Mouse (Mus musculus): Measurements from ENCODE around the gene Mrps12.
A peak's percentile ranks its signal among the peaks of the same experiment; 100 is the strongest.
"Not testable (repeated sequence)": the region's sequence is repeated elsewhere in the genome, so short reads cannot be mapped to it uniquely, and the experiment has no call there.

The Mrps12 gene

GRCm38 (mm10) chr7:28709454-28709853, 32.2 kb downstream of the Mrps12 start:
- peak; percentile 49 for DNase-seq (ENCODE audit: low read depth, low spot score)

GRCm38 (mm10) chr7:28702601-28703143, 38.9 kb downstream of the Mrps12 start:
- DNase-seq (ENCODE audit: low read depth, low spot score) = peak; percentile 57

GRCm38 (mm10) chr7:28701306-28701705, 40.3 kb downstream of the Mrps12 start:
- DNase-seq (ENCODE audit: low read depth, low spot score) = not testable (repeated sequence)

GRCm38 (mm10) chr7:28700269-28700668, 41.4 kb downstream of the Mrps12 start:
- DNase-seq (ENCODE audit: low read depth, low spot score) = no peak

GRCm38 (mm10) chr7:28697277-28697676, 44.3 kb downstream of the Mrps12 start:
- no peak for DNase-seq (ENCODE audit: low read depth, low spot score)

- no peak for DNase-seq (ENCODE audit: low read depth, low spot score)
Measured at GRCm38 (mm10) chr7:28694966-28695511, 46.6 kb downstream of the Mrps12 start.

- DNase-seq (ENCODE audit: low read depth, low spot score) = no peak
Measured at GRCm38 (mm10) chr7:28694423-28694822, 47.2 kb downstream of the Mrps12 start.

- DNase-seq (ENCODE audit: low read depth, low spot score) = peak; percentile 79
Measured at GRCm38 (mm10) chr7:28693321-28693966, 48.2 kb downstream of the Mrps12 start.

- DNase-seq (ENCODE audit: low read depth, low spot score) = no peak
Measured at GRCm38 (mm10) chr7:28692545-28693320, 48.9 kb downstream of the Mrps12 start, which contains the start of gene Fbxo27. Gene Fbxo27, plus strand, starts transcription at chr7:28692849.

GRCm38 (mm10) chr7:28691075-28691474, 50.5 kb downstream of the Mrps12 start:
- DNase-seq (ENCODE audit: low read depth, low spot score) = no peak

Data from A20 (cell line).